Mouse (Mus musculus) spleen, adult 2 months (tissue): Measurements from ENCODE around the gene Katnb1.

ENCODE experiments used
- CTCF ChIP-seq: fragments of 200-500 bp; IDR thresholded peaks from 2 replicates; pipeline ENCODE4 v1.5.1; 2011; ENCODE audit warnings: mild to moderate bottlenecking, inconsistent platforms; ENCODE audit not compliant: insufficient read depth, insufficient read length, insufficient replicate concordance; ENCODE audit errors: extremely low read depth
- POLR2A ChIP-seq: fragments of 200-500 bp; IDR thresholded peaks from 2 replicates; pipeline ENCODE4 v1.6.1; 2011; ENCODE audit warnings: low read depth, low read length, inconsistent platforms

GRCm38 (mm10) chr8:95084261-95084660, 3.3 kb downstream of the Katnb1 start:
- no peak for TF ChIP-seq POLR2A
- TF ChIP-seq CTCF, result no peak
